Mouse (Mus musculus) liver, embryonic 14.5 days (tissue): ENCODE data around the gene Galnt12.

ENCODE experiments used
- CTCF ChIP-seq: IDR thresholded peaks from 2 replicates; pipeline ENCODE4 v1.5.1; 2016; ENCODE audit warnings: antibody characterized with exemption, low read depth, control low read depth
- EP300 ChIP-seq: IDR thresholded peaks from 2 replicates; pipeline ENCODE4 v1.6.1; 2016; ENCODE audit warnings: antibody characterized with exemption, low read depth

DNA sequence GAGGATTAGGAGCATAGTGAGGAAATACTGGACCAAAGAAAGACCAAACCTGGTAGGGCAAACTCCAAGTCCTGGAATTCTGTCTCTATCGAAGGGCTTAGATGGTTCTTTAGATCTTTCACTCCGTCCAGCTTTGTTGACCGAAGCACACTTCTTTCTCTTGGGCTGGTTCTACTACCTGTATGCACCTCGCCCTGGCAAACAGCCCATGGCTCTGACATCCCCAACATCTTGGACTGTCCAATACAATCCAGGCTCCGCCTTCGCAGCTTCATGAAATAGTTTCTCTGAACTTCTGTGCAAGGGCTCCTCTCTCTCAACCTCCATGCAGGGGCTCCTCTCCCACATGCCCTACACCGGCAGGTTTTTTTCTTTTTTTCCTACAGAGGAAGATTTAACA lies 7.9 kb upstream of the Galnt12 start:
- TF ChIP-seq CTCF = no peak
- TF ChIP-seq EP300 = no peak
